In genomic region chr9:118693256-118693655, GRCm38 (mm10) we compare ENCODE assay signal across 9 mouse cellular contexts.
DNase-seq lines count a peak whose midpoint lies in the region; ATAC-seq lines count a peak whose summit lies in the region.
"Had no signal": no experiment of that assay in that cellular context is flagged by ENCODE, and none has a peak within 500 bp of the region (broad histone marks: within the 10 kb centered on the region; RNA-seq: fewer than 3 reads in every experiment).

No protein-coding gene starts in this region.

- 0 out of 2 replicates have a peak, but pooled peaks cover 9% of the 10 kb centered on the region for H3K4me1 ChIP-seq in kidney, embryonic 14.5 days (ENCODE audit: control insufficient read depth, insufficient read depth, low read length)

- H3K4me3 ChIP-seq in kidney, embryonic 14.5 days (ENCODE audit: low read length): no peak overlapping the region
- H3K4me3 ChIP-seq: limb, embryonic 13.5 days had no signal

- H3K27me3 ChIP-seq in kidney, embryonic 14.5 days (ENCODE audit: control insufficient read depth, insufficient read depth, low read length): no peaks in the 10 kb centered on the region

- peak; percentile 37 for DNase-seq in kidney, adult 11 months
- DNase-seq in heart, postnatal 4 days: peak; percentile 80
- peak; percentile 61 for DNase-seq in right cerebral cortex, postnatal 14 days
- DNase-seq in ovary, adult 18-20 months (ENCODE audit: low spot score): no peak
- DNase-seq in kidney, adult 9 months: no peak
- DNase-seq in yolk sac, embryonic 10.5 days (ENCODE audit: low spot score): no peak

- no peaks in the 10 kb centered on the region for H3K9me3 ChIP-seq in kidney, embryonic 14.5 days (ENCODE audit: control insufficient read depth, low read length)
- H3K9me3 ChIP-seq: limb, embryonic 13.5 days had no signal

- H3K9ac ChIP-seq in kidney, embryonic 14.5 days (ENCODE audit: low read depth, low read length): no peak overlapping the region
- H3K9ac ChIP-seq: limb, embryonic 13.5 days had no signal

- WGBS in kidney, embryonic 14.5 days: 84% methylated on average over 11 of the region's 11 CpGs

- no peak overlapping the region for H3K4me2 ChIP-seq in kidney, embryonic 14.5 days (replicated peaks; ENCODE audit: low read depth, low read length)

- no peak for ATAC-seq in kidney, embryonic 14.5 days (ENCODE audit: low FRiP score, low TSS enrichment)
- ATAC-seq in frontal cortex, adult (ENCODE audit: low TSS enrichment): peak; percentile 88

- H3K36me3 ChIP-seq in kidney, embryonic 14.5 days (ENCODE audit: control insufficient read depth, insufficient read depth, low read length): peaks cover 28% of the 10 kb centered on the region

- H3K27ac ChIP-seq in kidney, embryonic 14.5 days (ENCODE audit: low read depth, low read length): no peak overlapping the region

Comparison
In these comparisons a context has a peak if more than half of its experiments do, and no peak if none do; other contexts are left out.
1. DNase-seq: peak in kidney, adult 11 months (single experiment), heart, postnatal 4 days (single experiment) and right cerebral cortex, postnatal 14 days (single experiment); none in ovary, adult 18-20 months (single experiment), kidney, adult 9 months (single experiment) and yolk sac, embryonic 10.5 days (single experiment).